Mouse (Mus musculus): ENCODE measurements around the gene Pth2r.

DNA sequence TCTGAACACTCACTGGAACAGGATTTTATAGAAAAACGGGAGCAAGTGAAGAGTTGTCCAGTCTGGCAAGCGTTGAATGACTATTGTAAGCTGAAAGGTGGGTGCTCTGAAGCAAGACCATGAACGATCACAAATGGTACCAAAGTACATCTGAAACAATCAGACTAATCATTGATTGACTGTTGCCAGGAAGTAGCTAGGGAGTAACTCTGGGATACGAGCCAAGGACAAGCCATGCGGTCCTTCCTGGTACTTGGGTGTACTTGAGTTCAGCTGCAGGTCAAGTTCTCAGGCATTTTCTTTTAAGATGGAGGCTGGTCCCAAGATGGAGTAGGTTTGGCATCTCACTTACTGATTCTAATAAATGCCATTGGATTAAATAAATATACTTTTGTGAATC, 125.6 kb downstream of the Pth2r start:
- TF ChIP-seq CTCF (IDR thresholded peaks at IDR 0.05; ENCODE audit: control insufficient read depth, insufficient read depth, low read length): no peak
- no peak for TF ChIP-seq POLR2A (IDR thresholded peaks at IDR 0.05; ENCODE audit: borderline replicate concordance, control insufficient read depth, low read depth, low read length)
